Mouse (Mus musculus): ENCODE measurements around the gene Anks1.

The Anks1 gene

GRCm38 (mm10) chr17:28101284-28101887, 192.3 kb downstream of the Anks1 start:
- no peak for DNase-seq

GRCm38 (mm10) chr17:28101902-28102319, 192.8 kb downstream of the Anks1 start:
- no peak for DNase-seq

- no peak for DNase-seq
Observed at GRCm38 (mm10) chr17:28104416-28104815, 195.3 kb downstream of the Anks1 start.

GRCm38 (mm10) chr17:28106352-28106751, 197.2 kb downstream of the Anks1 start:
- no peak for DNase-seq

GRCm38 (mm10) chr17:28107275-28107674, 198.2 kb downstream of the Anks1 start:
- DNase-seq: no peak

- DNase-seq: no peak
Observed at GRCm38 (mm10) chr17:28112266-28112665, 203.2 kb downstream of the Anks1 start.

Data from spleen, adult 18-20 months (tissue).